Mouse (Mus musculus) liver, embryonic 16.5 days (tissue): ENCODE measurements around the gene Mrpl34. TPM values are rescaled to one million over a fixed set of nuclear protein-coding genes. Genes with fewer than 3 reads are reported as not detected.

ENCODE experiments used
- ATAC-seq: fragments of 200-750 bp; cut with Nextera tagmentation; 2 replicates; pipeline ENCODE4 v1.8.0; 2017; ENCODE audit warnings: low read depth, mild to moderate bottlenecking, moderate number of reproducible peaks, moderate library complexity
- H3K27ac ChIP-seq: fragments of 300-500 bp; sonication (generic); 2 replicates; pipeline ENCODE4 v1.5.1; 2014; ENCODE audit warnings: mild to moderate bottlenecking, low read length
- H3K27me3 ChIP-seq: fragments of 300-500 bp; sonication (generic); 2 replicates; pipeline ENCODE4 v1.6.1; 2014; ENCODE audit warnings: low read depth, low read length, mixed read lengths; ENCODE audit not compliant: control insufficient read depth, insufficient read depth
- H3K36me3 ChIP-seq: fragments of 300-500 bp; sonication (generic); 2 replicates; pipeline ENCODE4 v1.6.1; 2014; ENCODE audit warnings: mild to moderate bottlenecking; ENCODE audit not compliant: control insufficient read depth, insufficient read depth
- H3K4me1 ChIP-seq: fragments of 300-500 bp; sonication (generic); 2 replicates; pipeline ENCODE4 v1.6.1; 2014; ENCODE audit warnings: low read depth, low read length, mixed read lengths; ENCODE audit not compliant: control insufficient read depth
- H3K4me2 ChIP-seq: fragments of 300-500 bp; sonication (generic); 2 replicates; pipeline ENCODE4 v1.6.1; 2014; ENCODE audit warnings: low read depth, low read length, mixed read lengths
- H3K4me3 ChIP-seq: fragments of 300-500 bp; sonication (generic); 2 replicates; pipeline ENCODE4 v1.5.1; 2014; ENCODE audit warnings: low read depth, mild to moderate bottlenecking, low read length
- H3K9ac ChIP-seq: fragments of 300-500 bp; sonication (generic); 2 replicates; pipeline ENCODE4 v1.6.1; 2014; ENCODE audit warnings: low read depth, low read length
- H3K9me3 ChIP-seq: fragments of 300-500 bp; sonication (generic); replicated peaks from 2 replicates; pipeline ENCODE4 v1.6.1; 2016; ENCODE audit warnings: low read length; ENCODE audit not compliant: control insufficient read depth
- WGBS: fragments of 180-500 bp; shearing (Covaris S2); extraction: QIAGEN DNeasy Blood & Tissue Kit; methylation state at CpG from one replicate; pipeline ENCODE4 v1.1.7; 2014; ENCODE audit not compliant: insufficient replicate concordance; 5-methylcytosine and 5-hydroxymethylcytosine counted together
- polyA plus RNA-seq: library from polyadenylated mRNA; unstranded; fragments of >200 nt; fragmentation: Nextera tagmentation; extraction: Ambion mirVana; gene quantifications from 2 replicates; pipeline ENCODE4 v1.2.1, GENCODE M21; 2015

Gene Mrpl34
- polyA plus RNA-seq, 1 experiment from 2014 or later = 87.3 TPM

GRCm38 (mm10) chr8:71465733-71466132 is 974 bp downstream of the Mrpl34 start:
- Histone ChIP-seq H3K9ac (peak overlapping the region; percentile 87), H3K4me3 (peak overlapping the region; percentile 90)

GRCm38 (mm10) chr8:71466198-71466597 is 1.4 kb downstream of the Mrpl34 start:
- Histone ChIP-seq H3K4me3 (no peak overlapping the region), H3K4me2 (no peak overlapping the region), H3K4me1 (peaks cover 43% of the 10 kb centered on the region), H3K9me3 (no peaks in the 10 kb centered on the region), H3K27me3 (no peaks in the 10 kb centered on the region), H3K36me3 (no peaks in the 10 kb centered on the region; the same call in 1 of the 2 replicates), H3K27ac (no peak overlapping the region), H3K9ac (no peak overlapping the region)
- 84% methylated on average over 5 of the region's 5 CpGs for WGBS
- ATAC-seq = no peak

More at GRCm38 (mm10) chr8:71465733-71466132, 974 bp downstream of the Mrpl34 start:
- Histone ChIP-seq H3K27ac (no peak overlapping the region; the same call in 1 of the 2 replicates), H3K27me3 (no peaks in the 10 kb centered on the region), H3K4me2 (peak overlapping the region; percentile 96), H3K9me3 (no peaks in the 10 kb centered on the region), H3K36me3 (no peaks in the 10 kb centered on the region; the same call in 1 of the 2 replicates), H3K4me1 (peaks cover 41% of the 10 kb centered on the region)
- no peak for ATAC-seq
- 69% methylated on average over 8 of the region's 8 CpGs for WGBS

- Histone ChIP-seq H3K4me3 (no peak overlapping the region), H3K4me1 (peaks cover 43% of the 10 kb centered on the region), H3K9me3 (no peaks in the 10 kb centered on the region), H3K36me3 (peaks cover 3% of the 10 kb centered on the region), H3K27ac (no peak overlapping the region), H3K4me2 (no peak overlapping the region), H3K27me3 (no peaks in the 10 kb centered on the region), H3K9ac (no peak overlapping the region)
- no peak for ATAC-seq
- 87% methylated on average over 2 of the region's 2 CpGs for WGBS
Measured at GRCm38 (mm10) chr8:71467201-71467600, 2.4 kb downstream of the Mrpl34 start.

GRCm38 (mm10) chr8:71468001-71468400 is 3.2 kb downstream of the Mrpl34 start:
- peaks cover 3% of the 10 kb centered on the region for H3K36me3 ChIP-seq
- no peaks in the 10 kb centered on the region for H3K27me3 ChIP-seq
- no peaks in the 10 kb centered on the region for H3K9me3 ChIP-seq
- H3K4me2 ChIP-seq = no peak overlapping the region
- peaks cover 37% of the 10 kb centered on the region for H3K4me1 ChIP-seq
- H3K27ac ChIP-seq = no peak overlapping the region
- ATAC-seq = no peak
- no peak overlapping the region for H3K4me3 ChIP-seq
- WGBS = 70% methylated on average over 1 of the region's 1 CpGs
- H3K9ac ChIP-seq = no peak overlapping the region

- peak within 1 kb of the TSS; percentile 91 for H3K9ac ChIP-seq
- WGBS = 0% methylated on average over 50 of the region's 52 CpGs
- H3K4me1 ChIP-seq = peaks cover 33% of the 10 kb centered on the region
- ATAC-seq = peak; percentile 86
- H3K27me3 ChIP-seq = no peaks in the 10 kb centered on the region
- H3K4me2 ChIP-seq = peak within 1 kb of the TSS; percentile 97
- H3K9me3 ChIP-seq = no peaks in the 10 kb centered on the region
- H3K4me3 ChIP-seq = peak within 1 kb of the TSS; percentile 93
- H3K27ac ChIP-seq = peak within 1 kb of the TSS; percentile 70
- H3K36me3 ChIP-seq = peaks cover 3% of the 10 kb centered on the region
Measured at GRCm38 (mm10) chr8:71468916-71469315, 4.2 kb downstream of the Mrpl34 start, which contains the start of gene Dda1. Gene Dda1, plus strand, starts transcription at chr8:71469199.

- WGBS = under 1% methylated on average over 24 of the region's 24 CpGs
- Histone ChIP-seq H3K27me3 (no peaks in the 10 kb centered on the region), H3K36me3 (peaks cover 3% of the 10 kb centered on the region), H3K4me1 (peaks cover 28% of the 10 kb centered on the region), H3K9ac (peak overlapping the region; percentile 91), H3K27ac (peak overlapping the region; percentile 70), H3K9me3 (no peaks in the 10 kb centered on the region), H3K4me3 (peak overlapping the region; percentile 93), H3K4me2 (peak overlapping the region; percentile 97)
- no peak for ATAC-seq
Measured at GRCm38 (mm10) chr8:71469411-71469810, 4.7 kb downstream of the Mrpl34 start.

- WGBS = 83% methylated on average over 3 of the region's 3 CpGs
- Histone ChIP-seq H3K4me2 (peak overlapping the region; percentile 97), H3K36me3 (peaks cover 3% of the 10 kb centered on the region), H3K9ac (peak overlapping the region; percentile 91), H3K4me3 (peak overlapping the region; percentile 93), H3K9me3 (no peaks in the 10 kb centered on the region), H3K27me3 (no peaks in the 10 kb centered on the region), H3K27ac (peak overlapping the region; percentile 70), H3K4me1 (peaks cover 26% of the 10 kb centered on the region)
- no peak for ATAC-seq
Measured at GRCm38 (mm10) chr8:71470146-71470912, 5.6 kb downstream of the Mrpl34 start.

GRCm38 (mm10) chr8:71470913-71471255 is 6.1 kb downstream of the Mrpl34 start:
- Histone ChIP-seq H3K4me3 (no peak overlapping the region), H3K36me3 (peaks cover 3% of the 10 kb centered on the region), H3K9me3 (no peaks in the 10 kb centered on the region), H3K9ac (no peak overlapping the region), H3K27me3 (no peaks in the 10 kb centered on the region), H3K4me2 (no peak overlapping the region), H3K4me1 (peaks cover 22% of the 10 kb centered on the region), H3K27ac (no peak overlapping the region)
- ATAC-seq = no peak
- 61% methylated on average over 5 of the region's 5 CpGs for WGBS

GRCm38 (mm10) chr8:71471861-71472260 is 7.1 kb downstream of the Mrpl34 start:
- 91% methylated on average over 17 of the region's 17 CpGs for WGBS
- Histone ChIP-seq H3K4me2 (no peak overlapping the region), H3K9me3 (no peaks in the 10 kb centered on the region), H3K27me3 (no peaks in the 10 kb centered on the region), H3K4me1 (peaks cover 24% of the 10 kb centered on the region), H3K36me3 (peaks cover 3% of the 10 kb centered on the region), H3K4me3 (no peak overlapping the region), H3K27ac (no peak overlapping the region), H3K9ac (no peak overlapping the region)
- ATAC-seq = no peak
